Mouse (Mus musculus) T-cell, adult 2 months (primary cell): ENCODE data around the gene Ankrd35.
"Not testable (repeated sequence)": the region's sequence is repeated elsewhere in the genome, so short reads cannot be mapped to it uniquely, and the experiment has no call there.

Experiments
- DNase-seq: peaks from one replicate; pipeline ENCODE4 v3.0.0; 2022; ENCODE audit warnings: low spot score

Gene Ankrd35

GRCm38 (mm10) chr3:96673514-96673913 is 3.6 kb downstream of the Ankrd35 start:
- DNase-seq = no peak

DNA sequence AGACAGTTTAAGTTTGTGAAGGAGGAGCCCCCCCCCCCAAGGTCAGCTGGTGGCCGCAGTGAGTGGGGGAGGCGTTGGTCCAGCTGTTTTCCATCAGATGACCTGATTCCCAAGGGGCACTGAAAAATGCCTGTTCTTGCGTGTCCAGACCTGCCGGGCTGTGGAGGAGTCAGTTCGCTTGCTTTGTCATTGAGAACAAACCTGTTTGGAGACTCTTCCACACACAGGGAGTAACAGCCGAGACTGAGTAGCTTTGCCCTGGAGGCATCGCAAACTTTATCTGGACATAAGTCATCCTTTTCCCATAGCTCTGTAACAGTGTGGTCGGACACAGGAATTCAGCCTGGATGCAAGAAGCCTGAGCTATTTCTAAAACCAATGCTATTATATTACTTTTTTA is 4.5 kb downstream of the Ankrd35 start:
- no peak for DNase-seq

- DNase-seq = peak; percentile 46
Measured at GRCm38 (mm10) chr3:96675171-96675570, 5.2 kb downstream of the Ankrd35 start.

DNA sequence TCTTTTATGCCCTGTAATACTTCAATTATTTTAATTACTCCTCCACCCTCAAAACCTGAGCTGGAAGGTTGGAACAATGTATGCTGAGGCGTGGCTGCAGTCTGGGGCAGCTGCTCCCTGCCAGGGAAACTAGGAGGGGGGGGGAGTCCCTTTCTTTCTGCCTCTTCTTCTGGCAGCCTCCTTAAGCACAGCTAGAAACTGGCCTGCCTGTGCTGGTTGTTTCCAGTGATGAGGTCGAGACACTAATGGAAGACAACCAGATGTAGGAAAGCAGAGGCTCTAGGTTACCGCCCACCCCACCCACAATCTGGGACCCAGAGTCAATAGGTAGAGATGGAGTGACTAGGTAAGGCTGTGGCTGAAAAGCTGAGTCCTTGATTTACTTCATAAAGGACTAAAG is 5.8 kb downstream of the Ankrd35 start:
- no peak for DNase-seq

DNA sequence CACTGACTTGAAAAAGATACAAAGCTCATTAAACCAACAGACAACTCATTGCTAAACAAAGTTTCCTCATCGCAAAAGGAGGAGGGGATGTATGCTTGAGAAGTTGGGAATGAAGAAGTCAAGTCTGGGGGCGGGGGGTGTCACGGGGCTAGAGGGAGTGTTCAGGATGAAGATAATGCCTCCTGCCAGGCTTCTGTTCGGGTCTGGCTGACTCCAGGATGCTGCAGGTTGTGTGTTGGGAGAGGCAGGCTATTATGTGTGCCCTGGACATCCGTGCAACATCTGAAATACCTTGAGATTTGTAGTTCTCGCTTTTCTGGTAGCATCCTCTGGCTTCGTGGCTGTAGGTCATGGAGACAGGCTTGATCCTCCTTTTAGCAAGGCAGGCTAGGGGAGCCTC is 8.5 kb downstream of the Ankrd35 start:
- no peak for DNase-seq

- no peak for DNase-seq
Measured at GRCm38 (mm10) chr3:96679159-96679674, 9.3 kb downstream of the Ankrd35 start.

GRCm38 (mm10) chr3:96680269-96680956 is 10.5 kb downstream of the Ankrd35 start:
- no peak for DNase-seq

- DNase-seq = no peak
Measured at GRCm38 (mm10) chr3:96683496-96683895, 13.6 kb downstream of the Ankrd35 start.

DNA sequence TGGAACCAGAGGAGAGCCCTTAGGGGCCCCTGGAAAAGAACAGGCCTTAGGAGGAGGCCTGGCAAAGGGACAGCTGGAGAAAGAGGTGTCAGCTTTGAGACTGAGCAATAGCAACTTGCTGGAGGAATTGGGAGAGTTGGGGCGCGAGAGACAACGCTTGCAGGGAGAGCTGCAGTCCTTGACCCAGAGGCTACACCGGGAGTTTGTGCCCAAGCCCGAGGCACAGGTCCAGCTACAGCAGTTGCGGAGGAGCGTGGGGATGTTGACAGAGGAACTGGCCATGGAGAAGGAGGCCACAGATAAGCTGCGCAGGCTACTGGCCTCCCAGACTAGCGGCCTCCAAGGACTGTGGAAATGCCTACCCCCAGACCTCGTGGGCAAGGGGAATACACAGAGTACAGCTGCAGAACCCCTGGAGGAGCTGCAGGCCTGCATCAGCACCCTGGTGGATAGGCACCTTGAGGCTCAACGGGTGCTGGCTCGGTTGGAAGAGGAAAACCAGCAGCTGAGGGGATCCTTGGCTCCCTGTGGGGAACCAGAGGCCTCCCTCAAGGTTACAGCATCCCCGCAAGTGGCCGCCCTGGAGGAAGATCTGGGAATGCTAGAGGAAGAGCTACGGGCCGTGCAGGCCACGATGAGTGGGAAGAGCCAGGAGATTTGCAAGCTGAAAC is 14.4 kb downstream of the Ankrd35 start:
- no peak for DNase-seq

DNA sequence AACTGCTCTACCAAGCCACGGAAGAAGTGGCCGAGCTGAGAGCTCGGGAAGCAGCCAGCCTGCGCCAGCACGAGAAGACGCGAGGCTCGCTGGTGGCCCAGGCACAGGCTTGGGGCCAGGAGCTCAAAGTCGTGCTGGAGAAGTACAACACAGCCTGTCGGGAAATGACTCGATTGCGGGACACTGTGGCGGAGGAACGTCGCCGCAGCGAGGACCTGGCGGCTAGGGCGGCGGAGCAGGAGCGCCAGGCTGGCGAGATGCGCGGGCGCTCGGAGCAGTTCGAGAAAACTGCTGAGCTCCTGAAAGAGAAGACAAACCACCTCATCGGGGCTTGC is 14.9 kb downstream of the Ankrd35 start:
- no peak for DNase-seq

DNA sequence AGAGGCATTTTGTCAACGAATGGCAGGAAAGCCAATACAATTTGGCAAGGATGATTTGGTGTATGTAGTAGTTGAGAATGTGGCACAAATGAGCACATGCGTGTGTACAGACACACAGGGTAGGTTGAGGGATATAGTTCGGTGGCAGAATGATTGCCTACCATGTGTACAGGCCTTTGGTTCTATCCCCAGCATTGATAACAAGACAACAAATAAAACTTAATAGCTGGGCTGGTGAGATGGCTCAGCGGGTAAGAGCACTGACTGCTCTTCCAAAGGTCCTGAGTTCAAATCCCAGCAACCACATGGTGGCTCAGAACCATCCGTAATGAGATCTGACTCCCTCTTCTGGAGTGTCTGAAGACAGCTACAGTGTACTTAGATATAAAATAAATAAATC is 16.1 kb downstream of the Ankrd35 start:
- not testable (repeated sequence) for DNase-seq

DNA sequence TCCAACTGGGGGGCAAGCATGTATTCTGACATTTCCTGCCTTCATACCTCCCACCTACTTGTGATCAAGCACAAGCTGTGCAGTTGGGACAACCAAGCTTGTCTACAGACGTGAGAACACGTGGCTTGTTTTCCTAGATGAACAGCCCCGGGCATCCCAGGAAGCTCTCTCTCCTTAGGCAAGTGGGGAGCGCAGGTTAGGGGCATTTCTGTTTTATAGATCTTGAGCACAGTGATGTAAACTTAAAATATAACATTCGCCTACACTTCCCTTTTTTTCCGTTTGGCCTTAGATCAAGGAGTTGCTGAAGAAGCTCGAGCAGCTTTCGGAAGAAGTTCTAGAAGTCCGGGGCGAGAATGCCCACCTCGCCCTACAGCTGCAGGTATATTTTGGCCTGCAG is 18.9 kb downstream of the Ankrd35 start:
- no peak for DNase-seq

GRCm38 (mm10) chr3:96690298-96690697 is 20.4 kb downstream of the Ankrd35 start:
- no peak for DNase-seq

GRCm38 (mm10) chr3:96692506-96692905 is 22.6 kb downstream of the Ankrd35 start:
- DNase-seq = no peak

- DNase-seq = no peak
Measured at GRCm38 (mm10) chr3:96693579-96693978, 23.6 kb downstream of the Ankrd35 start.

GRCm38 (mm10) chr3:96696198-96696765 is 26.4 kb downstream of the Ankrd35 start, which contains the start of gene Pias3:
Pias3 (plus strand) TSS chr3:96696384.
- peak; percentile 48 for DNase-seq

GRCm38 (mm10) chr3:96696766-96697732 is 27.1 kb downstream of the Ankrd35 start:
- peak; percentile 66 for DNase-seq

- DNase-seq = no peak
Measured at GRCm38 (mm10) chr3:96698993-96699690, 29.2 kb downstream of the Ankrd35 start.

GRCm38 (mm10) chr3:96700376-96700775 is 30.4 kb downstream of the Ankrd35 start:
- DNase-seq = no peak

DNA sequence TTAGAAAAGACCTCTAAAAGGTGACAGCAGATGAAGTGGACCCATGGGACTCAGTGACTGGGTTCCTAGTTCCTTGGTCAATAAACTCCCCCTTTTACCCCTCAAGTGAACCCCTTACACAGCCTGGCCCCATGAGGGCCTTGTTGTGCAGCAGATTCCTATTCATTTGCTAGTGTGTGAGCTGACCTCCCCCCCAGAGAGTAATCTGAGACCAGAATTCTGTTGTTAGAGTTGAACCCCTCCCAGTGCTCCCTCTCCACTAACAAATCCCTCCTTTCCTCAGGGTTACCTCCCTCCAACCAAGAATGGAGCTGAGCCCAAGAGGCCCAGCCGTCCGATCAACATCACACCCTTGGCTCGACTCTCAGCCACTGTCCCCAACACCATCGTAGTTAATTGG is 31.1 kb downstream of the Ankrd35 start:
- DNase-seq = no peak

GRCm38 (mm10) chr3:96704778-96705177 is 34.8 kb downstream of the Ankrd35 start:
- no peak for DNase-seq
